8 mouse cellular contexts compared by ENCODE assay signal in the genomic region with DNA sequence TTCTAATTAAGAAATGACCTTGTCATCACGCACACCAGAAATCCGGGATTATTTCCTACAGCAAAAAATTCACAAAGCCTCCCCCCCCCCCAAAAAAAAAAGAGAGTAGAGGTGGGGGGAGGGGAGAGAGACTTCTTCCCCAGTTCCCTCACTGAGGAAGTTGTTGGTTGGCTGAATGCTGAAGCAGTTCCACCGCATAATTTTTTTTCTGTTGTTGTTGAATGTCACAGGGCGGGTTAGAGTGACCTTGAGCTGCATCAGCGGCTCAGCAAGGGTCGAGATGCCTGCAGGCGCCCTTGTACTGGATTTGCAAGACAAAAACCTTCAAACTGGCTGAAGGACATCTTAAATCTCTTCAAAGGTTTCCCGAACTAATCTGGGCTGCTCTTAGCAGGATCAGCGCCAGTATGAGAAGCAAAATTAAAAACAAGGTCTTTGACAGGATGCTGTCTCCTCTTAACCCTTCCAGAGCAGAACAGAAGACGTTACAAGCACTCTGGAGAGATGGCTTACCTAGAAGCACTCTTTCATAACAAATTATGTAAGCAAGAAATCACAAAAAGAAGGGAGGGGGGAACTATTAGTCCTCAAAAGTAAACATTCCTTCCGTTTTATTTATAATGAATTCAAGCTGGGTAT. TPM values are rescaled to one million over a fixed set of nuclear protein-coding genes. Genes with fewer than 3 reads are reported as not detected.
DNase-seq lines count a peak whose midpoint lies in the region; ATAC-seq and TF ChIP-seq lines count a peak whose summit lies in the region.

No protein-coding gene starts in this region.

- intact Hi-C loops in gastrocnemius, adult 2 months (cut with DNase I): loop anchor here (10.0 kb wide), 1 partner anchor 113 kb away; no protein-coding TSS in a partner anchor
- intact Hi-C loops in gastrocnemius, postnatal 14 days (cut with DNase I; ENCODE audit: low total_unique reads): no loop called here

- H3K9me3 ChIP-seq in kidney, embryonic 16.5 days (ENCODE audit: low read length): no peaks in the 10 kb centered on the region
- no peaks in the 10 kb centered on the region for H3K9me3 ChIP-seq in neural tube, embryonic 14.5 days (ENCODE audit: control insufficient read depth, low read length)

- H3K4me3 ChIP-seq in gastrocnemius, adult 2 months: peak overlapping the region; percentile 29; the same call in 1 of the 2 replicates
- no peak overlapping the region for H3K4me3 ChIP-seq in kidney, embryonic 16.5 days (ENCODE audit: low read length)
- H3K4me3 ChIP-seq in neural tube, embryonic 14.5 days (ENCODE audit: low read depth, low read length): no peak overlapping the region

- peak overlapping the region; percentile 65 for H3K27ac ChIP-seq in gastrocnemius, adult 2 months
- H3K27ac ChIP-seq in kidney, embryonic 16.5 days (ENCODE audit: low read length): peak overlapping the region; percentile 49; the same call in 1 of the 2 replicates
- 0 out of 2 replicates have a peak overlapping the region, but pooled peaks have one; percentile 39 for H3K27ac ChIP-seq in neural tube, embryonic 14.5 days (ENCODE audit: low read depth, low read length)

- peak overlapping the region; percentile 30 for H3K4me2 ChIP-seq in kidney, embryonic 16.5 days (replicated peaks; ENCODE audit: low read depth, low read length)
- peak overlapping the region; percentile 31; the same call in 1 of the 2 replicates for H3K4me2 ChIP-seq in neural tube, embryonic 14.5 days (ENCODE audit: low read depth, low read length)

- 9% methylated on average over 11 of the region's 11 CpGs for WGBS in kidney, embryonic 16.5 days
- WGBS in neural tube, embryonic 14.5 days: 3% methylated on average over 11 of the region's 11 CpGs

- no peak for TF ChIP-seq CTCF in gastrocnemius, adult 2 months (IDR thresholded peaks at IDR 0.05)

- H3K4me1 ChIP-seq in kidney, embryonic 16.5 days (ENCODE audit: insufficient read depth, low read length): peaks cover 45% of the 10 kb centered on the region
- H3K4me1 ChIP-seq in neural tube, embryonic 14.5 days (ENCODE audit: control insufficient read depth, insufficient read depth, low read length): peaks cover 32% of the 10 kb centered on the region

- H3K36me3 ChIP-seq in kidney, embryonic 16.5 days (ENCODE audit: insufficient read depth, low read length): 0 out of 2 replicates have a peak, but pooled peaks cover 5% of the 10 kb centered on the region
- no peaks in the 10 kb centered on the region for H3K36me3 ChIP-seq in neural tube, embryonic 14.5 days (ENCODE audit: control insufficient read depth, insufficient read depth, low read length)

- no peaks in the 10 kb centered on the region for H3K27me3 ChIP-seq in kidney, embryonic 16.5 days (ENCODE audit: insufficient read depth, low read length)
- no peaks in the 10 kb centered on the region for H3K27me3 ChIP-seq in neural tube, embryonic 14.5 days (ENCODE audit: control insufficient read depth, insufficient read depth, low read length)

- no peak overlapping the region for H3K9ac ChIP-seq in kidney, embryonic 16.5 days (replicated peaks; ENCODE audit: low read length)
- H3K9ac ChIP-seq in neural tube, embryonic 14.5 days (replicated peaks; ENCODE audit: low read depth, low read length): peak overlapping the region; percentile 47

- DNase-seq in gastrocnemius, adult 2 months: no peak
- no peak for DNase-seq in gastrocnemius, postnatal 14 days
- peak; percentile 56 for DNase-seq in adrenal gland, postnatal 25 days
- peak; percentile 25 to 41 for DNase-seq in heart, adult 9 months (ENCODE audit: low spot score in 2 of 2)
- DNase-seq in thymus, adult 18-20 months: no peak
- DNase-seq in left cerebral cortex, adult 9 months (ENCODE audit: low spot score in 2 of 2): no peak

- ATAC-seq in kidney, embryonic 16.5 days (ENCODE audit: low FRiP score, low TSS enrichment): no peak
- no peak; the same call in 1 of the 2 replicates for ATAC-seq in neural tube, embryonic 14.5 days (ENCODE audit: low read depth)

RNA-seq across cellular contexts. Expression of gene Nrip1, which starts 52.0 kb away (rescaled TPM):
- total RNA-seq in gastrocnemius, adult 2 months (2021): 10 to 100 TPM; 38.7 to 38.9 TPM
- total RNA-seq in gastrocnemius, postnatal 14 days (2021): 10 to 100 TPM; 36.7 to 37.0 TPM
- 77.2 and 97.1 TPM in 2 replicates for total RNA-seq in adrenal gland, postnatal 25 days (2021)
- 49.3 and 57.6 TPM in 2 replicates for polyA plus RNA-seq in kidney, embryonic 16.5 days (2015; fragmentation: Nextera tagmentation; extraction: Ambion mirVana)
- polyA plus RNA-seq in neural tube, embryonic 14.5 days (2014; fragmentation: Nextera tagmentation; extraction: Ambion mirVana): 36.1 and 40.4 TPM in 2 replicates

Comparison
In these comparisons a context has a peak if more than half of its experiments do, and no peak if none do; other contexts are left out.
1. DNase-seq: peak in adrenal gland, postnatal 25 days (single experiment) and heart, adult 9 months (2 of 2); none in gastrocnemius, adult 2 months (single experiment), gastrocnemius, postnatal 14 days (single experiment), thymus, adult 18-20 months (0 of 2) and left cerebral cortex, adult 9 months (0 of 2).
2. Peak in every context shown above with its lines, with median percentiles within 50 percentile points of each other: H3K27ac ChIP-seq.